Mouse (Mus musculus): ENCODE measurements at regions not wholly inside any gene's neighbourhood (a gene's known extent, or its start where the extent isn't known, plus 50 kb on each side); places are given as distances from the start of the nearest gene placed in this dataset.
A peak's percentile ranks its signal among the peaks of the same experiment; 100 is the strongest.

- DNase-seq (ENCODE audit: low spot score in 2 of 2), result peak; percentile 27 to 67
These were observed 101.3 kb downstream of the Tmco5 start for GRCm38 (mm10) chr2:116979561-116980391.

GRCm38 (mm10) chr2:116980692-116981091, 102.2 kb downstream of the Tmco5 start:
- DNase-seq (ENCODE audit: low spot score in 2 of 2), result no peak

DNA sequence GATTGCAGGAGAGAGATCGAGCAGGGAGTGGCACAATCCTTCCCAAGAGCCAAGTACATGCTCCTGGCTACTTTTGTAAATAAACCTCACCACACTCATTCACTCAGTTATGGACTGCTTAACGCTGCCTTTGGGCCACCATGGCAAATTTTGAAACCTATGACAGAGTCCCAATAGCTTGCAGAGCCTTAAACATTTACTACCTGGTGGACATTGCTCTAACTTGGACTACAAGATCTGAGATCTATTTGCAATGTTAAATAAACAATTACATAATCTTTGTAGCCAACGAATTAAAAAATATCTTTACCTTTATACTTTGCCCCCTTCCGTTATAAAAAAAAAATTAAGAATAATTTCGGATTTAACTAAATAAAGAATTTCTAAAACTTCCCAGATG, 104.9 kb downstream of the Tmco5 start:
- no peak for DNase-seq (ENCODE audit: low spot score in 2 of 2)

- DNase-seq (ENCODE audit: low spot score in 2 of 2), result no peak
These were observed 105.4 kb downstream of the Tmco5 start for GRCm38 (mm10) chr2:116983821-116984351.

- no peak for DNase-seq (ENCODE audit: low spot score in 2 of 2)
These were observed 106.1 kb downstream of the Tmco5 start for GRCm38 (mm10) chr2:116984597-116984996.

GRCm38 (mm10) chr2:116985549-116985948, 107.1 kb downstream of the Tmco5 start:
- no peak for DNase-seq (ENCODE audit: low spot score in 2 of 2)

- DNase-seq (ENCODE audit: low spot score in 2 of 2), result no peak
These were observed 110.6 kb downstream of the Tmco5 start for GRCm38 (mm10) chr2:116988953-116989674.

DNA sequence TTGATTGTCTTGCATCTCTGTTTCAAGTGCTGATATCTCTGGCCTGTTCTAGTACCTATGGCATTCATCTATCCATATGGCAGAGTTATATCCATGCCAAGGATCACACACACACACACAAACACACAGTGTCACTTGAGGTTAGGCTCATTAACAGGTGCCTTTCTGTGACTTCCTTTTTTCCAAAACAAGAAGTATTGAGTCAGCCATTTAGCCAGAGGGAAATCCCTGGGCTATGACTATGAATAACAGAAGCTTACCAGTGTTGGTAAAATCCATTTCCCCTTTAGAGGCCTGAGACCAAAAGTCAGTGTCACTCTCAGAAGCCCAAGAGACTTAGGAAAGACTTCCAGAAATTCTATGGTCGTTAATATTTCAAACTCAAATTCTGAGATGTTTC, 111.6 kb downstream of the Tmco5 start:
- no peak for DNase-seq (ENCODE audit: low spot score in 2 of 2)

- DNase-seq (ENCODE audit: low spot score in 2 of 2), result no peak
These were observed 113.1 kb downstream of the Tmco5 start for GRCm38 (mm10) chr2:116991561-116992042.

- no peak for DNase-seq (ENCODE audit: low spot score in 2 of 2)
These were observed 115.2 kb downstream of the Tmco5 start for GRCm38 (mm10) chr2:116993724-116994123.

- no peak for DNase-seq (ENCODE audit: low spot score in 2 of 2)
These were observed 117.8 kb downstream of the Tmco5 start for GRCm38 (mm10) chr2:116996302-116996701.

DNA sequence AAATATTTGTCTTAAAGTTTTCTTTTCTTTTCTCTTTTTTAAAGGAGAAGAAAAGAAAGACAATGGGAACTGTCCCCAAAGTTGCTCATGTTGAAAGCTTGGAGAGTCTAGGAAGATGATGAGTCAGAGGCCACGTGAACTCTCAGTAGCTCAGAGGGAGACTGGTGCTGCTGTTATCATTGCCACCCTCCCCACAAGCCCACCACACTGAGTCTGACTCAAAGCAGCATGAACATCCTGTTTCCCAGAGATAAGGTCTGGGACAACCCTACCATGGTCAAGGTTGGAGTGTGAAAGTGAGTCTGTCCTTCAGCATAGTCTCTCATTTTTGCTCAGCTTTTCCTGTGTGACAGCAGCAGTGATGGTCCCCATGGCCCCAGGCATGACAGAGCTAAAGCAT, 120.3 kb downstream of the Tmco5 start:
- DNase-seq (ENCODE audit: low spot score in 2 of 2), result no peak

- DNase-seq (ENCODE audit: low spot score in 2 of 2), result no peak
These were observed 121.1 kb downstream of the Tmco5 start for GRCm38 (mm10) chr2:116999592-116999991.

DNA sequence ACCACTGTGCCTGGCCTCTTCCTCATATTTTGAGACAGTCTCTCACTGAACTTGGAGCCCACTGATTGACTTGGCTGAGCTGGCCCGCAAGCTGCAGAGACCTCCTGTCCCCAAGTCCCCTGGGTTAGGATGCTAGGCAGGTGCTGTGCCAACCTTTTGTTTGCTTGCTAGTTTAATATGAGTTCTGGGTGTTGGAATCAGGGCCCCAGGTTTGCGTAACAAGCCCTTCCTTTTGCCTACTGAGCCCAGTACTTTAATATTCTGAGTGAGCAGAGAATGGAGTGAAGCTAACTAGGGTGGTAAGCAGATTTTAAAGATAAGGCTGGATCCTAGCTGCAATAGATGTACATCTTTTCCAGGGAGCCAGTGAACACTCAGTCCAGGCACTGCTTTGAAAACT, 117.2 kb upstream of the Spred1 start:
- no peak for DNase-seq (ENCODE audit: low spot score in 2 of 2)

GRCm38 (mm10) chr2:117006846-117007245, 114.3 kb upstream of the Spred1 start:
- no peak for DNase-seq (ENCODE audit: low spot score in 2 of 2)

DNA sequence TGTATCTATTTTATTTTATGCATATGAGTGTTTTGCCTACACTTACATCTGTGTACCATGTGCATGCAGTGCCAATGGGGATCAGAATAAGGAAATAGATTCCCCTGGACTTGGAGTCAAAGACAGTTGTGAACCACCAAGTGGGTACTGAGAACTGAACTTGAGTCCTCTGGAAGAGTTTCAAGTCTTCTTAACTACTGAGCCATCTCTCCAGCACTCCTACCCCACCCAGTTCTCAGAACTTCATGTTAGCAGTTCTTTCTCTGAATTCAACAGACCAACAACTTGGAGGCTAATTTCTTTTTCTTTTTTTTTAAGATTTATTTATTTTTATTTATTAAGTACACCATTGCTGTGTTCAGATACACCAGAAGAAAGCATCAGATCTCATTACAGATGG, 112.3 kb upstream of the Spred1 start:
- DNase-seq (ENCODE audit: low spot score in 2 of 2), result no peak

- DNase-seq (ENCODE audit: low spot score in 2 of 2), result no peak
These were observed 111.2 kb upstream of the Spred1 start for GRCm38 (mm10) chr2:117010001-117010400.

DNA sequence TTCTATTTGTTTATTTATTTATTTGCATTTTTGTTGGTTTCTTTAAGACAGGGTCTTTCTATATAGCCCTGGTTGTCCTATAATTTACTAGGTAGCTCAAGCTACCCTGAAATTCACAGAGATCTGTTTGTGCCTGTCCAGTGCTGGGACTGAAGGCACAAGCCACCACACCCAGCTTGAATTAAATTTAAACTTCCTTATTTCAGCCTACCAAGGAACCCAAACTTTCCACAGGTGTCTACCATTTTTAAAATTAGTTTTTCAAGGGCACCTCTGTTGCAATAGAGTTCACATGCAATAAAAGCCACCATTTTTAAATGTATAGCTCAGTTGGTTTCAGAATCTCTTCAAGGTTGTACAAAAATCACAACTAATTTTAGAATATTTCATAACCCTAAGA, 110.2 kb upstream of the Spred1 start:
- no peak for DNase-seq (ENCODE audit: low spot score in 2 of 2)

DNA sequence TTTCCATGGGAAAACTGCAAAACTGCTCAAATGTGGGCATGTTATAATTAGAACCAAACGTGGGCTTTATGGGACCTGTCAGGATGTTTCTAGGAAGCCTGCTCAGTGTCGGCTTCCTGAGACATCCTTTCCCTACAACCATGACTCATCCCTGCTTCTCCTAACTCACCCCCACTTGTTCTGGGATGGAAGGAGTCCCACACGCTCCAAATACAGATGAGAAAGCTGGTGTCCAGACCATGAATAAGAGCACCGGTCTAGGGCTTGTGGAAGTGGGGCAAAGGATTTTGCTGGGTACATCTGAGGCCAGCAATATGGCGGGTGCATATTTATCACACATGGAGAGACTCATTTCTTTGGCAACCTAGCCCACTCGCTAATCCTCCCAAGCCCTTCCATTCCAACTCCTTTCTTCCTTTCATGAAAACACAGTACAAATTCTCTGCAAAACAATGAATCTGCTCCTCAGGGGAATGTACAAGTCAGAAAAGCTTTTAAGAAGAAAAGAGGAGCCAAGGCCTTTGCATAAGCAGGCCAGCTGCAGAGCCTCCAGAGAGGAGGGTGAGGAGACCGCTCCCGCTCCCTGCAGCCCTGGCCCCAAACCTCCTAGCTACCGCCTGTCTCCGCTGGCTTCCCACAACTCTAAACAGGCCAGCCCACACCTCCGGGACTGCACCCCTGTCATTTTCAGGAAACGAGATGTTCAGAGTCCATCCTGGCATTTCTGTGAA, 103.1 kb upstream of the Spred1 start:
- DNase-seq (ENCODE audit: low spot score in 2 of 2), result peak; percentile 63 to 72

GRCm38 (mm10) chr2:117018917-117019538, 102.1 kb upstream of the Spred1 start:
- DNase-seq (ENCODE audit: low spot score in 2 of 2), result peak; percentile 73 to 81

DNA sequence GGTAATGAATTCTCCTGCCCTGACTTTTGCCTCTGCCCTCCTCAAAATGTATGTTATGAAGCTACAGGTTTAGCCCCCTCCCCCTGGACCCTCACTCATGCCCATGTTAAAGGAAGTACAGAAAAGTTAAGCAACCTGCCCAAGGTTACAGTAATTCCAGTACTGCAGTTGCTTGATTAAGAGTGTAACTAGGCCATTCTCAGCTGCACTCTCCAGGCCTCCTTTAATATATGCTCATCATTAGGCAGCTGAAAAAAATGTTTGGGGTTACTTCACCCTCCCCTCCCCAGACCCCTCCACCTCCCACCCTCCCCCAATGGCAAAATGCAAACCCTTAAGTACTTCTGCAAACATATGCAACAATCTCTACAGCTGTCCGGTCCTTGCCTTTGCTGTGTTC, 101.6 kb upstream of the Spred1 start:
- DNase-seq (ENCODE audit: low spot score in 2 of 2), result no peak

All from gastrocnemius, adult 8-10 months (tissue).